Mouse (Mus musculus): ENCODE results near the gene Gm20807.
"Not testable (repeated sequence)": the region's sequence is repeated elsewhere in the genome, so short reads cannot be mapped to it uniquely, and the experiment has no call there.

Gm20807 gene

DNA sequence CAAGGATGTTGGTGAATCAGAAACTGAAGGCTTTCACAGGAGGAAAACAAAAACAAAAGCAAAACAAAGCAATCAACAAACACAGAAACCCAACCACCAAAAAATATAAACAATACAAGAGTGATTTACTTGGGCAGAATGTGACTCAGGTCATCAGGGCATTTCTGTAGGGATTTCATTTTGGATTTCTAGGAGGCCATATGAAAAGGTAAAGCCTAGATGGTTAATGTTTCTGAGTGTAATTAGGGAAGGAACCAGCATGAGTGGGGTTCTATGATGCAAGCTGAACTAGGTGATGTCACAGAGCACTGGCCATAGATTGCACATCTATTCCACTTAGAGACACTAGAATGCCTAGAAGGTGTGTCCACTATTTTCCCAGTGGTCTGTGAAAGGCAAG is at the start of gene Gm20807:
Gm20807 (plus strand) TSS at position 301 of the 400 bp plus-strand sequence.
- DNase-seq (ENCODE audit: low read depth, low spot score): not testable (repeated sequence)

All from retina, adult 2 months (tissue).